In the genomic region with DNA sequence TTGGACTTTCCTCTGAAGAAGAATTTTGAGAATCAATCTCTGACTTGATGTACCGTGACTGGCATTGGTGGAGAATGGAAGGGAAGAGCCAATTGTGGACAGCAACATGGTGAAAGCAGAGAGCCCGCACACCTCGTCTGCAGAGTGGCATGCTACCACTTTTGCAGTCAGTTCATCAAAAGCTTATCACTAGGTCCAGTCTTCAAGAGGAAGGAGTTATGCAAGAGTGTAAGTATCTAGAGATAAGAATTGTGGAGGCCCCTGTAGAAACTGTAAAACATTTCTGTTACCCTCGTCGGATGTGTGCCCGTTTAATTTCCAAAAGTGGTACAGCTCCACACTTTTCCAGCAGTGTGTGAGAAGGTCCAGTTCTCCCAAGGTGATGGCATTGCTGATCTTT, we compare ENCODE assay signal across 26 mouse cellular contexts. TPM values are rescaled to one million over a fixed set of nuclear protein-coding genes. Genes with fewer than 3 reads are reported as not detected.
A peak's percentile ranks its signal among the peaks of the same experiment; 100 is the strongest.
DNase-seq lines count a peak whose midpoint lies in the region; ATAC-seq lines count a peak whose summit lies in the region.
"Had no signal": no experiment of that assay in that cellular context is flagged by ENCODE, and none has a peak within 500 bp of the region (broad histone marks: within the 10 kb centered on the region; RNA-seq: fewer than 3 reads in every experiment).

No protein-coding gene starts in this region.

- H3K27ac ChIP-seq in liver, embryonic 11.5 days (ENCODE audit: low read depth, low read length): no peak overlapping the region
- no peak overlapping the region for H3K27ac ChIP-seq in liver, embryonic 13.5 days
- H3K27ac ChIP-seq: embryonic facial prominence, embryonic 15.5 days; forebrain, embryonic 10.5 days; heart, embryonic 10.5 days; hindbrain, embryonic 12.5 days; hindbrain, postnatal 0 days had no signal

- no peaks in the 10 kb centered on the region for H3K27me3 ChIP-seq in liver, embryonic 11.5 days (replicated peaks; ENCODE audit: control insufficient read depth, insufficient read depth, low read length)
- no peaks in the 10 kb centered on the region for H3K27me3 ChIP-seq in liver, embryonic 13.5 days
- H3K27me3 ChIP-seq: embryonic facial prominence, embryonic 15.5 days; hindbrain, embryonic 12.5 days; Patski had no signal

- DNase-seq in liver, embryonic 11.5 days (ENCODE audit: low spot score): no peak
- no peak for DNase-seq in liver
- DNase-seq in liver, embryonic 13.5 days: no peak
- no peak for DNase-seq in thymus, postnatal 36 days
- no peak for DNase-seq in ovary, postnatal 10 days (ENCODE audit: low spot score)
- DNase-seq: adrenal gland, postnatal 14 days; cerebellum, adult 18-20 months; cerebellum, adult 9-11 months; embryo, embryonic 11 days; gastrocnemius, postnatal 36 days; heart, adult 18-20 months; heart, postnatal 10 days; heart, postnatal 4 days had no signal

- H3K4me2 ChIP-seq in liver, embryonic 11.5 days: no peak overlapping the region
- peak overlapping the region; percentile 41 for H3K4me2 ChIP-seq in liver, embryonic 13.5 days
- H3K4me2 ChIP-seq: embryonic facial prominence, embryonic 15.5 days; hindbrain, embryonic 12.5 days had no signal

- no peaks in the 10 kb centered on the region for H3K9me3 ChIP-seq in liver, embryonic 11.5 days (ENCODE audit: control insufficient read depth, low read length)
- H3K9me3 ChIP-seq in liver, embryonic 13.5 days (replicated peaks): no peaks in the 10 kb centered on the region
- H3K9me3 ChIP-seq: embryonic facial prominence, embryonic 15.5 days; forebrain, embryonic 10.5 days; heart, embryonic 10.5 days; hindbrain, embryonic 12.5 days had no signal

- peak; percentile 54 for ATAC-seq in liver, embryonic 11.5 days (replicated peaks; ENCODE audit: low FRiP score)
- ATAC-seq in liver, embryonic 13.5 days (ENCODE audit: low read depth): peak; percentile 73
- peak; percentile 61 for ATAC-seq in megakaryocyte, adult 5-6 weeks (ENCODE audit: poor library complexity, severe bottlenecking)
- no peak for ATAC-seq in cerebellum, adult (ENCODE audit: insufficient number of reproducible peaks, low FRiP score, low TSS enrichment)
- ATAC-seq: activated CD4-positive, CD25-positive, alpha-beta regulatory T cell, adult 4 months; forebrain, embryonic 14.5 days; hindbrain, postnatal 0 days; Patski had no signal

- WGBS in liver, embryonic 11.5 days: 48% methylated on average over 6 of the region's 6 CpGs
- WGBS in liver, embryonic 13.5 days (ENCODE audit: insufficient replicate concordance): 23% methylated on average over 6 of the region's 6 CpGs

- H3K4me1 ChIP-seq in liver, embryonic 11.5 days (replicated peaks; ENCODE audit: control insufficient read depth, insufficient read depth, low read length): no peaks in the 10 kb centered on the region
- peaks cover 14% of the 10 kb centered on the region for H3K4me1 ChIP-seq in liver, embryonic 13.5 days (replicated peaks)
- H3K4me1 ChIP-seq: embryonic facial prominence, embryonic 15.5 days; forebrain, embryonic 10.5 days; heart, embryonic 10.5 days; hindbrain, embryonic 12.5 days had no signal

- H3K36me3 ChIP-seq in liver, embryonic 11.5 days (ENCODE audit: control insufficient read depth, insufficient read depth, low read length): no peaks in the 10 kb centered on the region
- H3K36me3 ChIP-seq in liver, embryonic 13.5 days: no peaks in the 10 kb centered on the region
- H3K36me3 ChIP-seq: embryonic facial prominence, embryonic 15.5 days; heart, embryonic 10.5 days had no signal

- no peak overlapping the region for H3K4me3 ChIP-seq in liver, embryonic 11.5 days (ENCODE audit: low read depth, low read length)
- no peak overlapping the region for H3K4me3 ChIP-seq in liver, embryonic 13.5 days (replicated peaks)
- H3K4me3 ChIP-seq: embryonic facial prominence, embryonic 15.5 days; erythroblast, embryonic 14.5 days; forebrain, embryonic 10.5 days; heart, embryonic 10.5 days; hindbrain, embryonic 12.5 days had no signal

- no peak overlapping the region for H3K9ac ChIP-seq in liver, embryonic 11.5 days (ENCODE audit: low read depth, low read length)
- no peak overlapping the region for H3K9ac ChIP-seq in liver, embryonic 13.5 days
- H3K9ac ChIP-seq: embryonic facial prominence, embryonic 15.5 days; hindbrain, embryonic 12.5 days had no signal

RNA-seq across cellular contexts. Expression of a gene that starts 56.3 kb away (rescaled TPM):
- 0.49 and 0.64 TPM in 2 replicates for polyA plus RNA-seq in liver, embryonic 11.5 days (2014; fragmentation: Nextera tagmentation; extraction: Ambion mirVana)
- polyA plus RNA-seq in liver, embryonic 13.5 days (2015; fragmentation: Nextera tagmentation; extraction: Ambion mirVana): 0.13 and 0.21 TPM in 2 replicates
- 5.0 and 8.2 TPM in 2 replicates for total RNA-seq in megakaryocyte, adult 5-6 weeks (2015)
- 3.0 and 3.5 TPM in 2 replicates for total RNA-seq in megakaryocyte, adult 5-6 weeks (2017)
- total RNA-seq: gastrocnemius, adult 8-10 months had no signal
- polyA plus RNA-seq: C2C12 had no signal
